Mouse (Mus musculus): ENCODE results near the gene F2rl1. TPM values are rescaled to one million over a fixed set of nuclear protein-coding genes. Genes with fewer than 3 reads are reported as not detected.

The F2rl1 gene
- total and polyA plus RNA-seq, 3 experiments: 0.05 TPM; not detected in 2

GRCm38 (mm10) chr13:95470970-95471369, 54.1 kb downstream of the F2rl1 start:
- no peaks in the 10 kb centered on the region for H3K9me3 ChIP-seq (replicated peaks)
- no peak for DNase-seq (ENCODE audit: low spot score)
- H3K4me1 ChIP-seq (ENCODE audit: insufficient read depth, low read depth, low read length): peaks cover 54% of the 10 kb centered on the region
- H3K36me3 ChIP-seq (replicated peaks): no peaks in the 10 kb centered on the region
- H3K4me3 ChIP-seq (ENCODE audit: low read depth, low read length): no peak overlapping the region
- ATAC-seq (ENCODE audit: extremely low read depth, insufficient number of reproducible peaks, low FRiP score, poor library complexity, severe bottlenecking): no peak
- peak; percentile 48; the same call in 1 of the 2 replicates for TF ChIP-seq CTCF (IDR thresholded peaks at IDR 0.05; ENCODE audit: low read depth, low read length)
- TF ChIP-seq POLR2AphosphoS5 (IDR thresholded peaks at IDR 0.05; ENCODE audit: insufficient replicate concordance, low read depth, low read length): no peak
- H3K27me3 ChIP-seq (ENCODE audit: insufficient read depth, low read length): peaks cover 6% of the 10 kb centered on the region; the same call in 1 of the 2 replicates

Other genes with a start within 250 kb of the F2rl1 start
- not detected in 2 replicates for gene Zbed3, start 201.6 kb downstream of the F2rl1 start, total RNA-seq (2014; fragmentation: Nextera tagmentation)
- gene Zbed3, start 201.6 kb downstream of the F2rl1 start, total RNA-seq (2017): 0.12 and 0.33 TPM in 2 replicates
- not detected in 2 replicates for gene Zbed3, start 201.6 kb downstream of the F2rl1 start, polyA plus RNA-seq (2012)
- gene Aggf1, start 149.9 kb downstream of the F2rl1 start, total RNA-seq (2014; fragmentation: Nextera tagmentation): 30.6 and 35.6 TPM in 2 replicates
- 52.6 and 55.8 TPM in 2 replicates for gene Aggf1, start 149.9 kb downstream of the F2rl1 start, total RNA-seq (2017)
- 31.0 and 34.7 TPM in 2 replicates for gene Aggf1, start 149.9 kb downstream of the F2rl1 start, polyA plus RNA-seq (2012)
- gene Crhbp, start 80.3 kb downstream of the F2rl1 start, total RNA-seq (2014; fragmentation: Nextera tagmentation): 0.45 and 0.58 TPM in 2 replicates
- gene Crhbp, start 80.3 kb downstream of the F2rl1 start, total RNA-seq (2017): not detected in 2 replicates
- not detected in 2 replicates for gene Crhbp, start 80.3 kb downstream of the F2rl1 start, polyA plus RNA-seq (2012)
- gene S100z, start 46.5 kb downstream of the F2rl1 start, total RNA-seq (2014; fragmentation: Nextera tagmentation): not detected in 2 replicates
- gene S100z, start 46.5 kb downstream of the F2rl1 start, total RNA-seq (2017): not detected in 2 replicates
- not detected in 2 replicates for gene S100z, start 46.5 kb downstream of the F2rl1 start, polyA plus RNA-seq (2012)
- not detected in 2 replicates for gene F2r, start 93.3 kb upstream of the F2rl1 start, total RNA-seq (2014; fragmentation: Nextera tagmentation)
- gene F2r, start 93.3 kb upstream of the F2rl1 start, total RNA-seq (2017): not detected in 2 replicates
- gene F2r, start 93.3 kb upstream of the F2rl1 start, polyA plus RNA-seq (2012): 0.02 and 0.03 TPM in 2 replicates
- gene F2rl2, start 171.6 kb upstream of the F2rl1 start, total RNA-seq (2014; fragmentation: Nextera tagmentation): not detected in 2 replicates
- gene F2rl2, start 171.6 kb upstream of the F2rl1 start, total RNA-seq (2017): 0.05 and 0.06 TPM in 2 replicates
- gene F2rl2, start 171.6 kb upstream of the F2rl1 start, polyA plus RNA-seq (2012): not detected in 2 replicates

Data from G1E (cell line).